Mouse (Mus musculus): Measurements from ENCODE around the gene Pex26. TPM values are rescaled to one million over a fixed set of nuclear protein-coding genes. Genes with fewer than 3 reads are reported as not detected.

Pex26 gene
- polyA plus RNA-seq, 1 experiment from 2014 or later: 11.5 TPM

DNA sequence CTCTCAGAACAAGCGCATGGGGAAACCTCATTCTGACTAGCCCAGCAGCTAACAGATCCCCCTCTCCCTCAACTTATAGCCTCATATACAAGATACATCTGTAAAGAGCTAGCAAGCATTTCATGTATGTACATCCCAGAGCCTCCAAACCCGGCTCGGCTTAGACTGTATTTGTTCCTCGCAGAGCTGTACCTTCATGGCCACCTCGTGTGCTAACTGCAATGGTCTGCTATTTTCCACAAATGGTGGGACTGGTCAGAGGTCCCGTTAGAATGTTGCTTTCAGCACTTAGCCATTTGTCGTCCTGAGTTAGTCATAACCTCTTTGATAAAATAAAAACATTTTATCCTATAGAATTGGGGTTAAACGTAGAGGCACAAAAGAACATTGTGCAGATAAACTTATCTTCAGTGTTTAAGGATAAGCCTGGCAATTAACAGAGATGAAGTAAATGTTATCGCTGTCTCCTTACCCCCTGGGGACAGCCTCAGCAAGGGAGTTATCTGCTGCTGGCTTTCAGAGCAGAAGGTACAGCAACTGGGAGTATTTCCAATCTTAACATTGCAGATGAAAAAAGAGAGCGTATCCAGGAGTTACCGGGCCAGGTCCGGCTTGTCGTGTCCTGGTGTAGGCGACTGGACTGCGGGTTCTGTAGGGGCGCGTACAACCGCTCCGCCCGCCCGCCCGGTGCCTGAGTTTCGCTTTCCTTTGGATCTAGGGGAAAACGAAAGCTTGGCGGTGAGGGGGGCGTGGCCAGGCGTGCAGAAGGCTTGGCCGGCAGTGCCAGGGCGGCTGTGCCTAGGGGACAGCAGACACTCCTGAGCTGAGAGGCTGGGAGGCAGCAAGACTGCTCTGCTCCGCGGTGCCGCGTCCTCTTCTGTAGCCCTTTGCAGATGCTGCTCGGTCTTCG lies 61.9 kb downstream of the Pex26 start, which contains the start of gene Usp18:
Usp18 (plus strand) TSS at position 780 of the 910 bp plus-strand sequence.
- H3K4me1 ChIP-seq (replicated peaks; ENCODE audit: control insufficient read depth, insufficient read depth, low read length): no peaks in the 10 kb centered on the region
- no peaks in the 10 kb centered on the region for H3K36me3 ChIP-seq (ENCODE audit: control insufficient read depth, insufficient read depth, low read length)
- H3K27ac ChIP-seq (ENCODE audit: low read depth): peak within 1 kb of the TSS; percentile 18; the same call in 1 of the 2 replicates
- peak; percentile 90 for ATAC-seq (replicated peaks; ENCODE audit: low FRiP score, low TSS enrichment, low read depth)
- H3K9ac ChIP-seq (ENCODE audit: low read length): peak within 1 kb of the TSS; percentile 48
- H3K9me3 ChIP-seq (ENCODE audit: control insufficient read depth, low read length): no peaks in the 10 kb centered on the region
- WGBS: 6% methylated on average over 35 of the region's 35 CpGs
- 0 out of 2 replicates have a peak, but pooled peaks cover 6% of the 10 kb centered on the region for H3K27me3 ChIP-seq (replicated peaks; ENCODE audit: control insufficient read depth, insufficient read depth, low read length)
- DNase-seq (ENCODE audit: low spot score): peak; percentile 91
- H3K4me3 ChIP-seq (ENCODE audit: low read depth, low read length): peak within 1 kb of the TSS; percentile 51
- peak within 1 kb of the TSS; percentile 65 for H3K4me2 ChIP-seq (ENCODE audit: low read length)

DNA sequence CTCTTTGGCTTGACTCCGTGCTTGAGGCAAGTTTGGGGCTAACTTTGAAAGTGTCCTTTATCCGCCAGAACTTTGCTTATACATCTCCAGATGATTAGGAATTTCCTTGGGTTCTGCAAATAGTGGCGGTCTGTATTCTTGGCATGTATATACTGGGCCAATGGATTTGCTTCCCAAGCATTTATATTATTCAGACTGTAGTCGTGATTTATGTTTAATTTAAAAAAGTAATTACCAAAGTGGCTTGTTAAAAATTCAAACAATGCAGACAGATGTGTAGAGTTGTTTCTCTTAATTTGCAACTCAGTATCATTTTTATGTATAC lies 62.5 kb downstream of the Pex26 start:
- 0 out of 2 replicates have a peak, but pooled peaks cover 6% of the 10 kb centered on the region for H3K27me3 ChIP-seq (replicated peaks; ENCODE audit: control insufficient read depth, insufficient read depth, low read length)
- ATAC-seq (replicated peaks; ENCODE audit: low FRiP score, low TSS enrichment, low read depth) (no peak), DNase-seq (ENCODE audit: low spot score) (no peak)
- H3K9me3 ChIP-seq (ENCODE audit: control insufficient read depth, low read length): no peaks in the 10 kb centered on the region
- H3K4me2 ChIP-seq (ENCODE audit: low read length): peak overlapping the region; percentile 65
- peak overlapping the region; percentile 48 for H3K9ac ChIP-seq (ENCODE audit: low read length)
- H3K4me1 ChIP-seq (replicated peaks; ENCODE audit: control insufficient read depth, insufficient read depth, low read length): no peaks in the 10 kb centered on the region
- H3K36me3 ChIP-seq (ENCODE audit: control insufficient read depth, insufficient read depth, low read length): no peaks in the 10 kb centered on the region
- H3K4me3 ChIP-seq (ENCODE audit: low read depth, low read length): peak overlapping the region; percentile 51
- no peak overlapping the region; the same call in 1 of the 2 replicates for H3K27ac ChIP-seq (ENCODE audit: low read depth)
- WGBS: 9% methylated on average over 4 of the region's 4 CpGs

Other genes starting within 250 kb of the Pex26 start
- gene Mical3, start 52.7 kb upstream of the Pex26 start, polyA plus RNA-seq (2014; fragmentation: Nextera tagmentation; extraction: Ambion mirVana): 10.8 and 12.9 TPM in 2 replicates
- 0.38 and 0.46 TPM in 2 replicates for gene Tuba8, start 27.0 kb downstream of the Pex26 start, polyA plus RNA-seq (2014; fragmentation: Nextera tagmentation; extraction: Ambion mirVana)
- 2.1 and 2.8 TPM in 2 replicates for gene Usp18, start 62.2 kb downstream of the Pex26 start, polyA plus RNA-seq (2014; fragmentation: Nextera tagmentation; extraction: Ambion mirVana)
- gene Slc6a13, start 116.6 kb downstream of the Pex26 start, polyA plus RNA-seq (2014; fragmentation: Nextera tagmentation; extraction: Ambion mirVana): 0.78 and 0.99 TPM in 2 replicates
- gene Slc6a12, start 159.4 kb downstream of the Pex26 start, polyA plus RNA-seq (2014; fragmentation: Nextera tagmentation; extraction: Ambion mirVana): not detected in 2 replicates

All from intestine, embryonic 14.5 days (tissue).